In the genomic region with DNA sequence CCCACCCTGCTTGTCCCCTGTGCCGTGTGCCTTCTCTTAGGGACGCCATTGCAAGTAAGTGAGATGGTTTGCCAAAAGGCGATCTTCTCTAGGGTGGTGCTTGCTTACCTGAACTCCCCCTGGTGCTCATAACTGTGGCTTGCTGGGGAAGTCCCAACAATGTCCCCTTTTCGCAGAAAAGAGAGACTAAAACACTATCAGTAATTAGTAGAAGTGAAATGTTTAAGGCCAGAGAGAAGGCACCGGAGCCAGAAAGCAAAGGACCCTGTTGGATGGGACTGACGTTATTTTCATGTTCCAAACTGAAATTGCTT, we compare ENCODE assay signal across 10 mouse cellular contexts. TPM values are rescaled to one million over a fixed set of nuclear protein-coding genes. Genes with fewer than 3 reads are reported as not detected.
A peak's percentile ranks its signal among the peaks of the same experiment; 100 is the strongest.
DNase-seq lines count a peak whose midpoint lies in the region; ATAC-seq and TF ChIP-seq lines count a peak whose summit lies in the region.
"Had no signal": no experiment of that assay in that cellular context is flagged by ENCODE, and none has a peak within 500 bp of the region (broad histone marks: within the 10 kb centered on the region; RNA-seq: fewer than 3 reads in every experiment).

No protein-coding gene starts in this region.

- peaks cover 31% of the 10 kb centered on the region for H3K27me3 ChIP-seq in lung, embryonic 15.5 days
- H3K27me3 ChIP-seq in limb, embryonic 10.5 days (ENCODE audit: low read depth, poor library complexity, severe bottlenecking) = peaks cover 46% of the 10 kb centered on the region

- peak overlapping the region; percentile 42 for H3K4me3 ChIP-seq in lung, embryonic 15.5 days
- peak overlapping the region; percentile 63 for H3K4me3 ChIP-seq in limb, embryonic 10.5 days
- peak overlapping the region; percentile 60 for H3K4me3 ChIP-seq in olfactory bulb, adult 2 months (ENCODE audit: insufficient read depth, low read depth, low read length)

- peak overlapping the region; percentile 83 for H3K4me2 ChIP-seq in lung, embryonic 15.5 days

- H3K36me3 ChIP-seq in lung, embryonic 15.5 days = no peaks in the 10 kb centered on the region
- no peaks in the 10 kb centered on the region for H3K36me3 ChIP-seq in limb, embryonic 10.5 days

- no peak for TF ChIP-seq CTCF in olfactory bulb, adult 2 months (IDR thresholded peaks at IDR 0.05; ENCODE audit: insufficient read depth, low read depth, low read length)

- DNase-seq in adrenal gland, postnatal 14 days = peak; percentile 18
- DNase-seq in adrenal gland, adult 18-20 months (ENCODE audit: low spot score in 2 of 2) = no peak
- DNase-seq in lung, postnatal 4 days = no peak
- DNase-seq in limb, embryonic 10.5 days (ENCODE audit: low spot score) = no peak
- DNase-seq in adrenal gland, postnatal 10 days = no peak
- no peak for DNase-seq in adrenal gland, adult 8-10 months

- H3K4me1 ChIP-seq in lung, embryonic 15.5 days = peaks cover 6% of the 10 kb centered on the region; the same call in 1 of the 2 replicates
- peaks cover 13% of the 10 kb centered on the region for H3K4me1 ChIP-seq in limb, embryonic 10.5 days
- H3K4me1 ChIP-seq in olfactory bulb, adult 2 months (ENCODE audit: control insufficient read depth, insufficient read depth, low read length) = 0 out of 2 replicates have a peak, but pooled peaks cover 4% of the 10 kb centered on the region

- no peak overlapping the region for H3K9ac ChIP-seq in lung, embryonic 15.5 days

- H3K9me3 ChIP-seq in lung, embryonic 15.5 days = no peaks in the 10 kb centered on the region
- no peaks in the 10 kb centered on the region for H3K9me3 ChIP-seq in limb, embryonic 10.5 days (replicated peaks)

- no peak for TF ChIP-seq POLR2A in olfactory bulb, adult 2 months (IDR thresholded peaks at IDR 0.05; ENCODE audit: insufficient read depth, low read depth, low read length)

- no peak overlapping the region for H3K27ac ChIP-seq in lung, embryonic 15.5 days
- no peak overlapping the region for H3K27ac ChIP-seq in limb, embryonic 10.5 days
- no peak overlapping the region for H3K27ac ChIP-seq in olfactory bulb, adult 2 months (ENCODE audit: insufficient read depth, low read depth, low read length)
- H3K27ac ChIP-seq: macrophage had no signal

- no peak for ATAC-seq in lung, embryonic 15.5 days (ENCODE audit: borderline replicate concordance, extremely low read depth, low FRiP score, low TSS enrichment)
- ATAC-seq: inflammation-experienced regulatory T-cells, adult 6 months had no signal

- WGBS in lung, embryonic 15.5 days = 21% methylated on average over 6 of the region's 6 CpGs
- 28% methylated on average over 6 of the region's 6 CpGs for WGBS in limb, embryonic 10.5 days
- WGBS in olfactory bulb, adult 2 months = 10% methylated on average over 6 of the region's 6 CpGs

RNA-seq across cellular contexts. Expression of a gene that starts 0.3 kb away (rescaled TPM):
- total RNA-seq in adrenal gland, postnatal 14 days (2021) = 1.8 and 2.2 TPM in 2 replicates
- total RNA-seq in adrenal gland, adult 18-20 months (2021) = 1 to 10 TPM; 1.2 to 9.1 TPM
- polyA plus RNA-seq in lung, embryonic 15.5 days (2015; fragmentation: Nextera tagmentation; extraction: Ambion mirVana) = 0.16 and 0.45 TPM in 2 replicates
- polyA plus RNA-seq in limb, embryonic 10.5 days (2016; fragmentation: Nextera tagmentation; extraction: Ambion mirVana) = 0.28 and 0.34 TPM in 2 replicates
- polyA plus RNA-seq in olfactory bulb, adult 2 months (2012; ENCODE audit: insufficient read depth, insufficient read length, low replicate concordance, missing spikeins) = not detected in 2 replicates
- 1 to 10 TPM; 1.5 to 2.0 TPM for total RNA-seq in adrenal gland, postnatal 10 days (2021)
- total RNA-seq in adrenal gland, adult 8-10 months (2022) = 10 to 100 TPM in 2 of 4 experiments, 1 to 10 TPM in 2; 2.6 to 11.3 (median 6.9) TPM
- polyA plus RNA-seq: inflammation-experienced regulatory T-cells, adult 6 months; macrophage had no signal

RNA-seq across cellular contexts. Expression of a gene that starts 32.2 kb away (rescaled TPM):
- total RNA-seq in adrenal gland, postnatal 14 days (2021) = 7.6 and 10.5 TPM in 2 replicates
- 1 to 10 TPM; 5.8 to 9.6 TPM for total RNA-seq in adrenal gland, adult 18-20 months (2021)
- polyA plus RNA-seq in lung, embryonic 15.5 days (2015; fragmentation: Nextera tagmentation; extraction: Ambion mirVana) = 0.26 and 0.81 TPM in 2 replicates
- 0.93 and 0.95 TPM in 2 replicates for polyA plus RNA-seq in limb, embryonic 10.5 days (2016; fragmentation: Nextera tagmentation; extraction: Ambion mirVana)
- polyA plus RNA-seq in olfactory bulb, adult 2 months (2012; ENCODE audit: insufficient read depth, insufficient read length, low replicate concordance, missing spikeins) = 161 and 249 TPM in 2 replicates
- total RNA-seq in adrenal gland, postnatal 10 days (2021) = 1 to 10 TPM; 6.0 to 8.3 TPM
- total RNA-seq in adrenal gland, adult 8-10 months (2022) = 10 to 100 TPM; 10.9 to 19.9 (median 14.1) TPM
- polyA plus RNA-seq: inflammation-experienced regulatory T-cells, adult 6 months; macrophage had no signal
